Mouse (Mus musculus): ENCODE measurements at regions not wholly inside any gene's neighbourhood (a gene's known extent, or its start where the extent isn't known, plus 50 kb on each side); places are given as distances from the start of the nearest gene placed in this dataset.

DNA sequence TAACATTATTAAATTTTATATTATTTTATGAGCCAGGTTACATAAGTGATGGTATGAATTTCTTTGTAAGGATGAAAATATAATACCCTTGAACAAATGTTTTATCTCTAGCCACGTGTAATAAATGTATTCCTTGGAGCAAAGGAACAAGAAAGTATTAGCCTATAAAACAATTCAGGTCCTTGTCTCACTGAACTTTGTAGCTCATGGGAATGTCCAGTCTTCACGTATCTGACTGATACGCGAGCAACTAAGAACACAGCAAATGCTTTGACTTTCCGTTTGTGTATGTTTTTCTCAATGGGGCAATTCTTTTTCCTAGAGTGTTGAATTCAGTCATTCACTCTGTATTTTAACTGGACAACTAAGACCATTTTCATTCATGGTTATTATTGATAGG, 216.9 kb upstream of the Mettl25 start:
- H3K27me3 ChIP-seq (replicated peaks; ENCODE audit: insufficient read depth, low read length) = no peaks in the 10 kb centered on the region
- H3K4me1 ChIP-seq (ENCODE audit: insufficient read depth, low read depth, low read length) = no peaks in the 10 kb centered on the region
- H3K27ac ChIP-seq (ENCODE audit: low read length) = no peak overlapping the region
- no peak for TF ChIP-seq EP300 (IDR thresholded peaks at IDR 0.05)
- no peak for TF ChIP-seq CTCF (IDR thresholded peaks at IDR 0.05)
- H3K36me3 ChIP-seq (ENCODE audit: insufficient read depth, low read length) = no peaks in the 10 kb centered on the region
- no peaks in the 10 kb centered on the region for H3K9me3 ChIP-seq (ENCODE audit: low read length)
- no peak overlapping the region for H3K4me3 ChIP-seq (ENCODE audit: low read depth, low read length)
- H3K4me2 ChIP-seq (replicated peaks; ENCODE audit: low read depth, low read length) = no peak overlapping the region
- DNase-seq (ENCODE audit: low spot score) = no peak
- ATAC-seq = no peak
- 82% methylated on average over 5 of the region's 5 CpGs for WGBS
- no peak overlapping the region for H3K9ac ChIP-seq (replicated peaks; ENCODE audit: low read depth)

GRCm38 (mm10) chr10:106038497-106038896, 197.3 kb upstream of the Mettl25 start:
- no peak for ATAC-seq
- Histone ChIP-seq H3K4me1 (ENCODE audit: insufficient read depth, low read depth, low read length) (no peaks in the 10 kb centered on the region), H3K4me2 (replicated peaks; ENCODE audit: low read depth, low read length) (no peak overlapping the region), H3K4me3 (ENCODE audit: low read depth, low read length) (no peak overlapping the region), H3K36me3 (ENCODE audit: insufficient read depth, low read length) (no peaks in the 10 kb centered on the region), H3K9ac (replicated peaks; ENCODE audit: low read depth) (no peak overlapping the region), H3K27ac (ENCODE audit: low read length) (no peak overlapping the region), H3K9me3 (ENCODE audit: low read length) (no peaks in the 10 kb centered on the region), H3K27me3 (replicated peaks; ENCODE audit: insufficient read depth, low read length) (no peaks in the 10 kb centered on the region)
- DNase-seq (ENCODE audit: low spot score) = no peak
- WGBS = 57% methylated on average over 1 of the region's 1 CpGs
- TF ChIP-seq EP300 (IDR thresholded peaks at IDR 0.05) = no peak
- TF ChIP-seq CTCF (IDR thresholded peaks at IDR 0.05) = no peak

- DNase-seq (ENCODE audit: low spot score) = no peak
- Histone ChIP-seq H3K9me3 (ENCODE audit: low read length) (no peaks in the 10 kb centered on the region), H3K27me3 (replicated peaks; ENCODE audit: insufficient read depth, low read length) (no peaks in the 10 kb centered on the region), H3K4me1 (ENCODE audit: insufficient read depth, low read depth, low read length) (no peaks in the 10 kb centered on the region), H3K36me3 (ENCODE audit: insufficient read depth, low read length) (no peaks in the 10 kb centered on the region), H3K27ac (ENCODE audit: low read length) (no peak overlapping the region), H3K9ac (replicated peaks; ENCODE audit: low read depth) (no peak overlapping the region), H3K4me3 (ENCODE audit: low read depth, low read length) (no peak overlapping the region), H3K4me2 (replicated peaks; ENCODE audit: low read depth, low read length) (no peak overlapping the region)
- no peak for ATAC-seq
- TF ChIP-seq EP300 (IDR thresholded peaks at IDR 0.05) = no peak
- no peak for TF ChIP-seq CTCF (IDR thresholded peaks at IDR 0.05)
- 82% methylated on average over 2 of the region's 2 CpGs for WGBS
Measured at GRCm38 (mm10) chr10:106038033-106038432, 196.9 kb upstream of the Mettl25 start.

GRCm38 (mm10) chr10:106033416-106033815, 192.2 kb upstream of the Mettl25 start:
- no peak overlapping the region for H3K27ac ChIP-seq (ENCODE audit: low read length)
- H3K9me3 ChIP-seq (ENCODE audit: low read length) = no peaks in the 10 kb centered on the region
- H3K36me3 ChIP-seq (ENCODE audit: insufficient read depth, low read length) = no peaks in the 10 kb centered on the region
- 73% methylated on average over 4 of the region's 4 CpGs for WGBS
- TF ChIP-seq CTCF (IDR thresholded peaks at IDR 0.05) (no peak), EP300 (IDR thresholded peaks at IDR 0.05) (no peak)
- H3K4me1 ChIP-seq (ENCODE audit: insufficient read depth, low read depth, low read length) = no peaks in the 10 kb centered on the region
- no peak overlapping the region for H3K9ac ChIP-seq (replicated peaks; ENCODE audit: low read depth)
- H3K27me3 ChIP-seq (replicated peaks; ENCODE audit: insufficient read depth, low read length) = no peaks in the 10 kb centered on the region
- ATAC-seq (no peak), DNase-seq (ENCODE audit: low spot score) (no peak)
- H3K4me2 ChIP-seq (replicated peaks; ENCODE audit: low read depth, low read length) = no peak overlapping the region
- no peak overlapping the region for H3K4me3 ChIP-seq (ENCODE audit: low read depth, low read length)

DNA sequence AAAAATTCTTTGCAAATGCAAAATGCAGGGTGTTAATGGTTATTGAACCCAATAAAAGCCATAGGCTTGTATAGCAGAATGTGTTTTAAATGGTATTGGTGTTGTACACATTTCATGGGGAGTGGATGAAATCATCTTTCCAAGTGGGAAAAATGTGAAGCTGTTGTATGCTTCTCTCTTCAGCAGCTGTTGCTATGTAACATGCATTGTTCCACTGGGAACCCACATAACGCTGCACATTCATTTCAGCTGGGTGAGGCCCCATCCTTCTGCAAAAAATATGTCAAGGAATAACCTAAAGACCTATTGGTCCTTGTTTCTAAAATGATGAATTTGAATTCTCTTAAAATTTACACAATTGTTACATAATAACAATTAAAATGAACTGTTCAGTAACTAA, 183.5 kb upstream of the Mettl25 start:
- Histone ChIP-seq H3K4me1 (ENCODE audit: insufficient read depth, low read depth, low read length) (no peaks in the 10 kb centered on the region), H3K4me2 (replicated peaks; ENCODE audit: low read depth, low read length) (no peak overlapping the region), H3K9me3 (ENCODE audit: low read length) (no peaks in the 10 kb centered on the region), H3K4me3 (ENCODE audit: low read depth, low read length) (no peak overlapping the region), H3K27me3 (replicated peaks; ENCODE audit: insufficient read depth, low read length) (no peaks in the 10 kb centered on the region), H3K9ac (replicated peaks; ENCODE audit: low read depth) (no peak overlapping the region), H3K36me3 (ENCODE audit: insufficient read depth, low read length) (no peaks in the 10 kb centered on the region), H3K27ac (ENCODE audit: low read length) (no peak overlapping the region)
- DNase-seq (ENCODE audit: low spot score) (no peak), ATAC-seq (no peak)
- 61% methylated on average over 1 of the region's 1 CpGs for WGBS
- TF ChIP-seq EP300 (IDR thresholded peaks at IDR 0.05) (no peak), CTCF (IDR thresholded peaks at IDR 0.05) (no peak)

DNA sequence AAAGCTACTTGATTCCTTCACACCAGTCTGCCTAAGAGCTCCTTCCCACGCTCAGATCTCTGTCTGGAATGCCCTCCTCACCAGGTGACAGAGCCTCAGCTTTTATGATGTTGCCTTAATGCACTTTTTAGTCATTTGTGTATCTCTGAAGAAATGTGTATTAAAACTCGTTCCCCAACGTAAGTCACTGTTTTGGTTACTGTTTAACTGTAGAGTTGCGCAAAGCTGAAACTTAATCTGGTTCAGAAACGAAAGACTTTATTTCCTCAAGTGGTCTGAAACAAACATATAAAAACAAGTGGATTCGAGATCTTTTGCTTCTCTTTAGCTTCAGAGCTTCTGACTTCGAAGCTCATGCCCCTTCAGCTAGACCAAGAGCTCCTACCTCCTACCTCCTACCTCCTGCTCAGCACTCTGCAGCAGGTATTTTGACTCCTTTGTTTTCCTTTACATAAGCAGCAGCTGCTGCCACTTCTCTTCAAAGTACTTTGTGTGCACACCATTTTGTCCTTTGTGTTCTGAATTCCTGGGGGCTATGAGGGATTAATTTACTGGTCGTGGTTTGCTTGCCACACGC, 182.5 kb upstream of the Mettl25 start:
- no peak overlapping the region for H3K27ac ChIP-seq (ENCODE audit: low read length)
- peak; percentile 50 for DNase-seq (ENCODE audit: low spot score)

DNA sequence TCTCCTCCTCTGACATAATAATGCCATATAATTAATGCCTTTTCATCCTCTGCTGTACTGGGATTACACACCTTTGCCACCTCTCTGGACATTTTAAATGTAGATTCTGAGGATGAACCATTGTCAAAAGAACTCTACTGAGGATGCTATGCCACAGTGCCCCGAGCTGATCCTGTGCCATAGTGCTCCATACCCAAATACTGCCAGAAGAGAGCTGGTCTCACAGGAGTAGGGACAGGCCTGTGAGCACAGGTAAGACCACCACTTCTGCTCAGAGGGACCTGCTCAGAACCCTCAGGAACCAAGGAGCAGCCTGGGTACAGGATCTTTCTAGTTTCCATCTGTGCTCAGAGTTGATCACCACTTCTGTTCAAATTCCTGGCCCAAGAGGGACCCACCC, 174.8 kb upstream of the Mettl25 start:
- no peak for ATAC-seq
- Histone ChIP-seq H3K9ac (replicated peaks; ENCODE audit: low read depth) (no peak overlapping the region), H3K4me1 (ENCODE audit: insufficient read depth, low read depth, low read length) (no peaks in the 10 kb centered on the region), H3K4me3 (ENCODE audit: low read depth, low read length) (no peak overlapping the region), H3K36me3 (ENCODE audit: insufficient read depth, low read length) (no peaks in the 10 kb centered on the region), H3K27me3 (replicated peaks; ENCODE audit: insufficient read depth, low read length) (no peaks in the 10 kb centered on the region), H3K27ac (ENCODE audit: low read length) (no peak overlapping the region), H3K4me2 (replicated peaks; ENCODE audit: low read depth, low read length) (no peak overlapping the region), H3K9me3 (ENCODE audit: low read length) (no peaks in the 10 kb centered on the region)
- no peak for TF ChIP-seq EP300 (IDR thresholded peaks at IDR 0.05)
- TF ChIP-seq CTCF (IDR thresholded peaks at IDR 0.05) = no peak
- 70% methylated on average over 1 of the region's 1 CpGs for WGBS
- DNase-seq (ENCODE audit: low spot score) = no peak

More for the DNA sequence above, 182.5 kb upstream of the Mettl25 start:
- peak; percentile 68 for ATAC-seq
- H3K4me2 ChIP-seq (replicated peaks; ENCODE audit: low read depth, low read length) = no peak overlapping the region
- WGBS = 37% methylated on average over 9 of the region's 9 CpGs
- H3K4me3 ChIP-seq (ENCODE audit: low read depth, low read length) = no peak overlapping the region
- H3K4me1 ChIP-seq (ENCODE audit: insufficient read depth, low read depth, low read length) = no peaks in the 10 kb centered on the region
- no peak overlapping the region for H3K9ac ChIP-seq (replicated peaks; ENCODE audit: low read depth)
- no peak for TF ChIP-seq EP300 (IDR thresholded peaks at IDR 0.05)
- no peak for TF ChIP-seq CTCF (IDR thresholded peaks at IDR 0.05)
- H3K36me3 ChIP-seq (ENCODE audit: insufficient read depth, low read length) = no peaks in the 10 kb centered on the region
- no peaks in the 10 kb centered on the region for H3K27me3 ChIP-seq (replicated peaks; ENCODE audit: insufficient read depth, low read length)
- H3K9me3 ChIP-seq (ENCODE audit: low read length) = no peaks in the 10 kb centered on the region
